Mouse (Mus musculus): ENCODE measurements around the gene Pm20d1.

- TF ChIP-seq CTCF (IDR thresholded peaks at IDR 0.05; ENCODE audit: low read depth) (no peak), EP300 (IDR thresholded peaks at IDR 0.05; ENCODE audit: low read depth) (no peak)
Observed at GRCm38 (mm10) chr1:131794591-131794990, 2.6 kb upstream of the Pm20d1 start.
